Mouse (Mus musculus): ENCODE measurements around the gene Pitpnm3. TPM values are rescaled to one million over a fixed set of nuclear protein-coding genes. Genes with fewer than 3 reads are reported as not detected.
A peak's percentile ranks its signal among the peaks of the same experiment; 100 is the strongest.

Pitpnm3 gene
- polyA plus RNA-seq, 1 experiment from 2014 or later, result 0.60 TPM

DNA sequence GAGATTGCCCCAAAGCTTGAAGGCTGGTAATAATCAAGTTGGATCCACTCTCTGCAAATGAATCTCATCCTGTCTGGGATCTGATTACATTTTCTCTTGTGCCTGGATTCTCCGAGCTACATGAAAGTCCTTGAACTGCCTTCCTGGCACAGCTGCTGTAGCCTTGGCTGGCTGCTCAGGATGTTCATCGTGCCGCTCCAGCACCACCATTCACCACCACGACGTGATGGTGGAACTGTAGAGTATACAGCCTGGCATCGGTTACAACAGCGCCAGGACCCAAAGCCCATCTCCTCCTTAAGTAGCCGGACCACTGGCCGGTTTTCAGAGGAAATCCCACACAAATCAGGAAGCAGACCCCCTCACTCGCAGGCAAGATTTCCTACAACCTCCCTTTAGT is 2.5 kb downstream of the Pitpnm3 start:
- Histone ChIP-seq H3K4me1 (peaks cover 23% of the 10 kb centered on the region), H3K4me3 (no peak overlapping the region), H3K27me3 (replicated peaks) (peaks cover 58% of the 10 kb centered on the region), H3K36me3 (no peaks in the 10 kb centered on the region), H3K4me2 (replicated peaks) (no peak overlapping the region), H3K27ac (no peak overlapping the region), H3K9me3 (no peaks in the 10 kb centered on the region), H3K9ac (no peak overlapping the region)
- ATAC-seq (ENCODE audit: low FRiP score, low read depth), result no peak
- WGBS, result 83% methylated on average over 10 of the region's 10 CpGs

GRCm38 (mm10) chr11:72132266-72132665 is 3.3 kb downstream of the Pitpnm3 start:
- no peaks in the 10 kb centered on the region for H3K9me3 ChIP-seq
- 30% methylated on average over 3 of the region's 3 CpGs for WGBS
- H3K36me3 ChIP-seq, result no peaks in the 10 kb centered on the region
- no peak for ATAC-seq (ENCODE audit: low FRiP score, low read depth)
- H3K4me1 ChIP-seq, result peaks cover 23% of the 10 kb centered on the region
- H3K9ac ChIP-seq, result no peak overlapping the region
- H3K4me3 ChIP-seq, result no peak overlapping the region
- H3K27ac ChIP-seq, result no peak overlapping the region
- peaks cover 54% of the 10 kb centered on the region for H3K27me3 ChIP-seq (replicated peaks)
- no peak overlapping the region for H3K4me2 ChIP-seq (replicated peaks)

DNA sequence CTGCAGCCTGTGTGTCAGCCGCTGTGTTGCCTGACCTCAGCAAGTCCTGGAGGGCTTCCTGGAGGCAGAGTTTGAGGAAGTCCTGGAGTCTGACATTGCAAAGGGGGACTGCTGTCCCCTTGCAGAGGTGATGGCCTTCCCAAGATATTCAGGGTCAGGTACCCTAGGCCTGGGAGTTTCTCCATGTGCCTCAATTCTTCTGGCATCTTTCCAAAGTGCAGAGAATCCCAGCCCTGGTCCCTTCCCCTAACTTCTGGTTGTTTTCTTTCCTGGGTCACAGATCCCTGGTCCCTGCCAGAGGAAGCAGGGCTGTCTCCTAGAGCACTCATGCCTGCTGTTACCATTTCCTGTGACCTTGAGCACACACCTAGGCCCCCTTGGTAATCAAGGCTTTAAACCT is 3.9 kb downstream of the Pitpnm3 start:
- Histone ChIP-seq H3K27me3 (replicated peaks) (peaks cover 48% of the 10 kb centered on the region), H3K4me1 (peaks cover 23% of the 10 kb centered on the region), H3K9me3 (no peaks in the 10 kb centered on the region), H3K27ac (no peak overlapping the region), H3K9ac (no peak overlapping the region), H3K4me2 (replicated peaks) (no peak overlapping the region), H3K36me3 (no peaks in the 10 kb centered on the region), H3K4me3 (no peak overlapping the region)
- ATAC-seq (ENCODE audit: low FRiP score, low read depth), result no peak
- WGBS, result 81% methylated on average over 1 of the region's 1 CpGs

- peaks cover 41% of the 10 kb centered on the region for H3K27me3 ChIP-seq (replicated peaks)
- no peak overlapping the region for H3K4me2 ChIP-seq (replicated peaks)
Observed at GRCm38 (mm10) chr11:72130905-72131304, 4.7 kb downstream of the Pitpnm3 start.

GRCm38 (mm10) chr11:72130472-72130871 is 5.1 kb downstream of the Pitpnm3 start:
- no peak for ATAC-seq (ENCODE audit: low FRiP score, low read depth)
- Histone ChIP-seq H3K27me3 (replicated peaks) (peaks cover 37% of the 10 kb centered on the region), H3K36me3 (no peaks in the 10 kb centered on the region), H3K27ac (no peak overlapping the region), H3K4me2 (replicated peaks) (peak overlapping the region; percentile 16; the same call in 1 of the 2 replicates), H3K4me3 (no peak overlapping the region), H3K4me1 (peaks cover 14% of the 10 kb centered on the region), H3K9me3 (no peaks in the 10 kb centered on the region), H3K9ac (no peak overlapping the region)
- 69% methylated on average over 3 of the region's 3 CpGs for WGBS

More at GRCm38 (mm10) chr11:72130905-72131304, 4.7 kb downstream of the Pitpnm3 start:
- Histone ChIP-seq H3K4me3 (no peak overlapping the region), H3K9ac (no peak overlapping the region), H3K27ac (no peak overlapping the region), H3K9me3 (no peaks in the 10 kb centered on the region), H3K36me3 (no peaks in the 10 kb centered on the region), H3K4me1 (peaks cover 16% of the 10 kb centered on the region)
- 92% methylated on average over 3 of the region's 3 CpGs for WGBS
- no peak for ATAC-seq (ENCODE audit: low FRiP score, low read depth)

DNA sequence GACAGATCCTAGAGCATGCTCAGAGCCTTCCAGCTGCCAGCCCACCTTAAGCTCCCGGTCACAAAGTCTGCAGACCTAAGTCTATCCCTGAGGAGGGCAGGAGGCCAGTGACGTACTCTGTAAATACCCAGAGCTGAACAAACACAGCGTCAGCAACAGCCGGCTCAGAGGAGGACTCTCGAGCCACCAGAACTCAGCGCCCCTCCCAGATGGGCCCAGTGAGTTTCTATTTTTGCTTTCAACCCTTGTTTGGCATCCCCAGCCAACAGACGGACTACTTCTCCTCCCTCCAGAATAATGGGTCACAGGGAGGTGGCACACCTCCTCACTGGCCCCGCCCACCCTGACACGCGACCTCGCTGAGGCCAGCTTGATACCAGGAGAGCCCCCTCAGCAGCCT is 5.6 kb downstream of the Pitpnm3 start:
- Histone ChIP-seq H3K4me2 (replicated peaks) (peak overlapping the region; percentile 16; the same call in 1 of the 2 replicates), H3K27ac (no peak overlapping the region), H3K27me3 (replicated peaks) (peaks cover 32% of the 10 kb centered on the region), H3K9me3 (no peaks in the 10 kb centered on the region), H3K4me1 (peaks cover 9% of the 10 kb centered on the region), H3K9ac (no peak overlapping the region), H3K4me3 (no peak overlapping the region), H3K36me3 (no peaks in the 10 kb centered on the region)
- no peak for ATAC-seq (ENCODE audit: low FRiP score, low read depth)
- WGBS, result 15% methylated on average over 11 of the region's 11 CpGs

DNA sequence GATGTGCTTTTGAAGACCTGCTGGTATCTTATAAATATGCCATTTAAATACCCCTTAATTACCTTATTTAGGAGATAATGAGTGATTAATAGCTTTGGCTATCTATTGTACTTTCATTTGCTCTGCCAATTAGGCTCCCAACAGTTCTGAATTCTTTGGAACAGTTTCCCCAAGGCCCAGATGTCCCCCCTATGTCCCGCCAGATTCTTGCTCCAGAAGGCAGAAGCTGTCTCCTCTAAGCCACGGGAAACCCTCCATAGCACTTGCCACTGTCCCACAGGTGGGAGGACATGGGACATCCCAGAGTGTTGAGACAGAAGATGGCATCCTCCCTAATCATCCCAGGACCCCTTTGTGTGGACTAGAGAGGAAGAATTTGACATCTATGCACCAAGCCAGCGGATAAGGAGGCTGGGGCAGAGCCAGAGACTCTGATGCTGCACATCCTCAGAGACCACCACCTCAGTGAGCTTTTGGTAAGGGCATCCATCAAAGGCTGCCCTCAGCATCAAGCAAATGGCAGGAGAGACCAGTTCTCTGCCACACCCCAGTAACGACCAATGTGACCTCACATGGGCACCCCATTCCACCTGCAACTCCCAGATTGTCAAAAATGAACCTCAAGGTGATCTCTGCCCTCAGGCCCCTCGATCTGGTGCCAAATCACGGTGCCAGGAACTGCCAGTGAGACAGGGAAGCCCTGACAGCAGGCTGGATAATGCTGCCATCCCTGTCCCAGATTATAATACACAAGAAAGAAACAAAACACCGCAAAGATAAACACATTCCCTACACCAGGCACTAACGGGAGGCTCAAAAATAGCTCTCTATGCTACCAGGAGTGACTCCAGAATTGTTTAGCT is 6.3 kb downstream of the Pitpnm3 start:
- H3K27me3 ChIP-seq (replicated peaks), result peaks cover 25% of the 10 kb centered on the region

GRCm38 (mm10) chr11:72127450-72128189 is 8.0 kb downstream of the Pitpnm3 start:
- Histone ChIP-seq H3K4me1 (peaks cover 6% of the 10 kb centered on the region; the same call in 1 of the 2 replicates), H3K4me2 (replicated peaks) (no peak overlapping the region), H3K27ac (no peak overlapping the region), H3K27me3 (replicated peaks) (peaks cover 8% of the 10 kb centered on the region), H3K4me3 (no peak overlapping the region), H3K9ac (no peak overlapping the region), H3K9me3 (no peaks in the 10 kb centered on the region), H3K36me3 (no peaks in the 10 kb centered on the region)
- ATAC-seq (ENCODE audit: low FRiP score, low read depth), result no peak
- 81% methylated on average over 5 of the region's 5 CpGs for WGBS

More for the DNA sequence above, 6.3 kb downstream of the Pitpnm3 start:
- WGBS, result 74% methylated on average over 8 of the region's 8 CpGs
- Histone ChIP-seq H3K27ac (no peak overlapping the region), H3K9me3 (no peaks in the 10 kb centered on the region), H3K4me2 (replicated peaks) (no peak overlapping the region), H3K36me3 (no peaks in the 10 kb centered on the region), H3K9ac (no peak overlapping the region), H3K4me3 (no peak overlapping the region), H3K4me1 (peaks cover 6% of the 10 kb centered on the region; the same call in 1 of the 2 replicates)
- ATAC-seq (ENCODE audit: low FRiP score, low read depth), result no peak

DNA sequence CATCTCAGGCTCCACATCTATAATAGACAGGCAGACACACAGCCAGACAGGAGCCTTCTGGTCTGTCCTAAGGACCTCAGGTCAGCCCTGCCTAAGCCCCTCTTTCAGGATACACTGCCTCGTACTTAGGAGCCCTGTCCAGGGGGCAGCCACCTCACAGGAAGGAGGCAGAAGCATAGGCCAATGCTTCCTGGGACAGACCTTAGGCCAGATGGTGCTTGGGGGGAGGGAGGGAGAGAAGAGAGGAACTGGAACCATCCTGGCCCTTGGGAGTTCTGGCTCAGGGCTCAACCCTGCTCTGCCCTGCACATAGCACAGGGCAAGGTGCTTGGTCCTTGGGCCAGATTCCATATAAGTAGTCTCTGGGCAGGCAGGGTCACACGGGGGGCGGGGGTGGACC is 9.8 kb downstream of the Pitpnm3 start:
- H3K4me3 ChIP-seq, result no peak overlapping the region
- no peaks in the 10 kb centered on the region for H3K36me3 ChIP-seq
- ATAC-seq (ENCODE audit: low FRiP score, low read depth), result no peak
- H3K4me1 ChIP-seq, result peaks cover 6% of the 10 kb centered on the region; the same call in 1 of the 2 replicates
- 78% methylated on average over 3 of the region's 3 CpGs for WGBS
- no peaks in the 10 kb centered on the region for H3K27me3 ChIP-seq (replicated peaks)
- H3K4me2 ChIP-seq (replicated peaks), result no peak overlapping the region
- H3K9ac ChIP-seq, result no peak overlapping the region
- no peaks in the 10 kb centered on the region for H3K9me3 ChIP-seq
- no peak overlapping the region for H3K27ac ChIP-seq

GRCm38 (mm10) chr11:72123531-72123930 is 12.0 kb downstream of the Pitpnm3 start:
- Histone ChIP-seq H3K9me3 (no peaks in the 10 kb centered on the region), H3K4me3 (no peak overlapping the region), H3K9ac (no peak overlapping the region), H3K36me3 (no peaks in the 10 kb centered on the region), H3K27ac (no peak overlapping the region), H3K4me1 (no peaks in the 10 kb centered on the region), H3K27me3 (replicated peaks) (no peaks in the 10 kb centered on the region), H3K4me2 (replicated peaks) (no peak overlapping the region)
- no peak for ATAC-seq (ENCODE audit: low FRiP score, low read depth)
- 84% methylated on average over 4 of the region's 4 CpGs for WGBS

GRCm38 (mm10) chr11:72120354-72120753 is 15.2 kb downstream of the Pitpnm3 start:
- no peak for ATAC-seq (ENCODE audit: low FRiP score, low read depth)
- Histone ChIP-seq H3K27ac (no peak overlapping the region), H3K4me2 (replicated peaks) (no peak overlapping the region), H3K9ac (no peak overlapping the region), H3K4me1 (no peaks in the 10 kb centered on the region), H3K9me3 (no peaks in the 10 kb centered on the region), H3K36me3 (no peaks in the 10 kb centered on the region), H3K4me3 (no peak overlapping the region), H3K27me3 (replicated peaks) (no peaks in the 10 kb centered on the region)
- 86% methylated on average over 6 of the region's 6 CpGs for WGBS

GRCm38 (mm10) chr11:72118630-72119029 is 16.9 kb downstream of the Pitpnm3 start:
- WGBS, result 88% methylated on average over 3 of the region's 3 CpGs
- H3K9ac ChIP-seq, result no peak overlapping the region
- H3K9me3 ChIP-seq, result no peaks in the 10 kb centered on the region
- no peak overlapping the region for H3K4me2 ChIP-seq (replicated peaks)
- H3K4me1 ChIP-seq, result no peaks in the 10 kb centered on the region
- H3K36me3 ChIP-seq, result no peaks in the 10 kb centered on the region
- no peak for ATAC-seq (ENCODE audit: low FRiP score, low read depth)
- no peak overlapping the region for H3K4me3 ChIP-seq
- H3K27me3 ChIP-seq (replicated peaks), result no peaks in the 10 kb centered on the region
- H3K27ac ChIP-seq, result no peak overlapping the region

Measured in neural tube, embryonic 12.5 days (tissue).